Mouse (Mus musculus) C2C12 (cell line): Measurements from ENCODE around the gene Ppia.

ENCODE experiments used
- CEBPB ChIP-seq: IDR thresholded peaks from one replicate; pipeline ENCODE4 v1.6.1; 2011; ENCODE audit warnings: low read depth, mild to moderate bottlenecking, control low read depth, moderate library complexity
- CTCF ChIP-seq: IDR thresholded peaks from one replicate; pipeline ENCODE4 v1.5.1; 2011; ENCODE audit not compliant: control insufficient read depth, insufficient read depth, insufficient read length
- FOSL1 ChIP-seq: IDR thresholded peaks from one replicate; pipeline ENCODE4 v1.8.0; 2011; ENCODE audit warnings: mild to moderate bottlenecking, low read length; ENCODE audit not compliant: poor library complexity, insufficient read depth, severe bottlenecking
- MAX ChIP-seq: IDR thresholded peaks from one replicate; pipeline ENCODE4 v1.6.1; 2011; ENCODE audit warnings: mild to moderate bottlenecking, control low read depth
- MYOG ChIP-seq: IDR thresholded peaks from one replicate; pipeline ENCODE4 v1.6.1; 2011; ENCODE audit not compliant: control insufficient read depth, insufficient read length; ENCODE audit errors: extremely low read depth
- USF1 ChIP-seq: IDR thresholded peaks from one replicate; pipeline ENCODE4 v1.6.1; 2011; ENCODE audit warnings: low read depth, mild to moderate bottlenecking, control low read depth, moderate library complexity

DNA sequence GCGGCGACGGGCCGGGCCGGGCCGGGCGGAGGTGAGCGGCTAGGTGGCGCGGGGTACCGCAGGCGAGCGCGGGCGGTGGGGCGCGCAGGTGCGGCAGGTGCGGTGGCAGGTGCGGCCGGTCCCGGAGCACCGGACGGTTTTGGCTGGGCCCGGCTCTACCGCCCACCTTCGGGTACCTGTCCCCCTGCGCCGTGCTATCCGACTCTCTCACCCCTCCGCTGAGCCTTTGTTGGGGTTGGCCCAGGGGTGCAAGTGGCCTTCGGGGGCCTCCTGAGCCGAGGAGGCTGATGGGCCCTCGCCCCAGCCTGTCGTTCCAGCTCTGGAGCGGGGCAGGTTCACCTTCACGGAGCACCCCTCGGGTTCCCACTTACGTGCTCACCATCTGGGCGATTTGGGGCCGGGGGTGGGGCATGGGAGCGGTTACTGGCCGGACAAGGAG is 25.7 kb upstream of the Ppia start:
- TF ChIP-seq CTCF (no peak), MAX (no peak), FOSL1 (no peak), MYOG (no peak), CEBPB (no peak), USF1 (no peak)
